Mouse (Mus musculus): Measurements from ENCODE around the gene Arhgef28.
A peak's percentile ranks its signal among the peaks of the same experiment; 100 is the strongest.
"Not testable (repeated sequence)": the region's sequence is repeated elsewhere in the genome, so short reads cannot be mapped to it uniquely, and the experiment has no call there.

Arhgef28 gene

DNA sequence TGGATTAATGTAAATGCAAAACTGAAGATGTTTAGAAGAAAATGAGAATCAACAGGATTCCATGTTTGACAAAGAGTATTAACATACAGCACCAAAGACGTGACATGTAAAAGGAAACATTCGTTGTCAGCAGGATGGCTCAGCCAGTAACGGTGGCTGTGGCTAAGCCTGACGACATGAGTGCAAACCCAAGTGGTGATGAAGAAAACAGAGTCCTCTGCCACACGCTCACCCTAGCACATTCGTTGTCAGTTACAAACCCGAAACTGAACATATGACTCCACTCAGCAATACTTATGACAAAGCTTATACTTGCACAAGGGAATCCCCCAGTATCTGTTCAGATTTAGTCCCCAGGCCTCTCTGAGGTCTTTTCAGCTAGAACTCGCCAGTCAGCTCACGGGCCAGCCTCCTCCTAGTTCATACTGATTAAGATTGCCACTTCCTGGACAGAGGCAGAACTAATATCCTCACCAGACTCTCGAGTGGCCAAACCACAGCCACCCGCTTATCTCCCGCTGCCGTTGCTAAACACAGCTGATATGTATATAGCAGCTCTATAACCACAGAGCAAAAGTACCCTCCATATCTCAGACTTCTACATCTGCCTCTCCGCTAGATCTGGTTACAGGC lies 82.0 kb downstream of the Arhgef28 start:
- no peak for DNase-seq (ENCODE audit: low spot score)

DNA sequence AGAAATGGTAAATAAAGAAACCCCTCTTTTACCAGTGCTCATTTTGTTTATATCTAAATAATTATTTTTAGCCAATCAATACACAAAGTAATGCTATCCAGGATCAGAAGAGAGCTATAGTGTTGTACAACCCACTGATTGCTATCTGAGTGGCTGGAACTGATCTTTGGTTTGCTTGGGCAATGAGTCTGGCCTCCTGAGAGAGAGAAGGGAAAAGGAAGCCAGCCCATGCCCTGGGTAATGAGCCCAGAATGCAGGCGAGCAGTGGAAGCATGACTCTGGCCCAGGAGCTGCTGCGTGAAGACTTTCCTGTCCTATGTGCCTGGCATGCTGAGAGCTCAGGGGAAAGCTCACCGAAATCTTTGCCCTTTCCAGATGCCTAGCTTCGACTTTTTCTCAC lies 83.5 kb downstream of the Arhgef28 start:
- DNase-seq (ENCODE audit: low spot score), result no peak

DNA sequence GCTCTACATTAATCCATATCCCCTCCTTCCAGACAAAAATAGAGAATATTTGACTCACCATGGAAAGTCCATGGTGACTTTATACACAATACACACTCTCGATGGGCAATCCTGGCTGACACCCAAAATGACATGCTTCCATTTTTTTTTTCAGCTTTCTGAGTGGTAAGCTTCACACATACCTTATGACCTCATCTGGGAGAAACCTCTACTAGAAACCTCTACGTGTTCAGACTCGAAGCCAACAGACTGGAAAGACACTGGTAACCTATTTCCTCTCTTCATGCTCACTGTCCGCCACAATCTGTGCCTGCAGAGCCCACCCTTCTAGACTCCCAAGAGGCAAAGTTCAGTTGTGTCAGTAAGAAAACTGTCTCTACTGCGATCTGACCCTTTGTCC lies 84.2 kb downstream of the Arhgef28 start:
- no peak for DNase-seq (ENCODE audit: low spot score)

DNA sequence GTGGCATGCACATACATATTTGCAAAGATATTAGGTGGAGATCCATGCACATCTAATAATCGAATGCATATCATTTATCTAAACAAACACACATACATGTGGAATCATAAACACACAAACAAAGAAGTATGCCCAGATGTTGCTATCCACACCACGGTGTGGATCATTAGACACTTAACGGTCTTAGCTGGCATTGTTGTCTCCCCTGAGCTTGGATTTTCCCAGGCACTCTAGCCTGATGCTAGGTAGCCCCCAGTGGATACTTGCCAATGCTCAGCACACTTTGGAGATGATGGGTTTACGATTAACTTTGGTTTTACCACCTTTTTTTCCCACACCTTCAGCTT lies 85.1 kb downstream of the Arhgef28 start:
- DNase-seq (ENCODE audit: low spot score), result no peak

DNA sequence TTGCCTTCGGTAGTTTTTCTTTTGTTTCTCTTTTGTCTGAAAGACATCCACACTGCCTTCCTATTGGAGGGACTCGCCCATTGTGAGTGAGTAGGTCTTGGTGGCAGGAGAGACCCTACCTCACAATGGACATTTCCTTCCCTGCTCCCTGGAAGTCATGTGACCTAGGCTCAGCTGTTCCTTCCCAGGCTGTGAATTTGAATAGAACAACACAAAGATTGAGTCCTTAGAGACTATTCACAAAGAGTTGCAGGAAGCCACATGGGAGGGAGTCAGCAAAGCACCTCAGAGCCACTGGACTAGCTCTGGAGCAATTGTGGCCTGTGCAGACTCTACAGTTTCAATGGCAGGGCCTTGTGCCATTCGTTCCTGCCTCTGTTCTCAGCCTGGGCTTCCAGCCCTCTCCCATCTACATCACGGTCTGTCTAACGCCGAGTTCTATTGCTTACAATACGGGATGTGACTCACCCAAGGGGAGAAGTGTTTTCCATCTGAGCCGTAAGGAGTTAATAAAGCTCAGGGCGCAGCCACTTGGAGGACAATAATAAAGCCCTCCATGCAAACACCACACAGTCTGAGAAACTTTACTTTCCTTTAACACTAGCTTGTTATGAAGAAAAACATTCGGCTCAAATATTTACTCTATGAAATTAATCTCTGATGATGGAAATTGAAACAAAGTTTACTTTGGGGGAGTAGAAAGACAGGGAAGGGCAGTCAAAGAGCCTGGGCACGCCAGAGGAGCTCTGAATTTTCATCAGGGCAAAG lies 85.7 kb downstream of the Arhgef28 start:
- no peak for DNase-seq (ENCODE audit: low spot score)

DNA sequence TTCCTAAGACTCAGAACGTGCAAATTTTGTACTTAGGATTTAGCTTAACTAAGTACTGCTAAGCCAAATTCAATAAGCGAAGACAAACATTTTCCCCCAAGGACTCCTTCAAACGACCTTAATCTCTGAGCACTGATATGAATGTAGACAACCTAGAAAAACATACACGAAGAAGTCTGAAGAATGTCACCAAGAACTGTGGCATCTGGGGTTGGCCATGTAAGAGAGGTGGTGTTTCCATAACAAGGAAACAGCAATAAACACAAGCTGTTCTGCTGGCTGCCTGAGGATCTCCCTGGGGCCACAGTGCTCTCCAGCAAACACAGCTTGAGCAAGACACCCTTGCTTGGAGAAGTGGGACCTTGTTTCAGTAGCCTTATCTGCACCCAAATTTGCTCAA lies 87.9 kb downstream of the Arhgef28 start:
- DNase-seq (ENCODE audit: low spot score), result no peak

DNA sequence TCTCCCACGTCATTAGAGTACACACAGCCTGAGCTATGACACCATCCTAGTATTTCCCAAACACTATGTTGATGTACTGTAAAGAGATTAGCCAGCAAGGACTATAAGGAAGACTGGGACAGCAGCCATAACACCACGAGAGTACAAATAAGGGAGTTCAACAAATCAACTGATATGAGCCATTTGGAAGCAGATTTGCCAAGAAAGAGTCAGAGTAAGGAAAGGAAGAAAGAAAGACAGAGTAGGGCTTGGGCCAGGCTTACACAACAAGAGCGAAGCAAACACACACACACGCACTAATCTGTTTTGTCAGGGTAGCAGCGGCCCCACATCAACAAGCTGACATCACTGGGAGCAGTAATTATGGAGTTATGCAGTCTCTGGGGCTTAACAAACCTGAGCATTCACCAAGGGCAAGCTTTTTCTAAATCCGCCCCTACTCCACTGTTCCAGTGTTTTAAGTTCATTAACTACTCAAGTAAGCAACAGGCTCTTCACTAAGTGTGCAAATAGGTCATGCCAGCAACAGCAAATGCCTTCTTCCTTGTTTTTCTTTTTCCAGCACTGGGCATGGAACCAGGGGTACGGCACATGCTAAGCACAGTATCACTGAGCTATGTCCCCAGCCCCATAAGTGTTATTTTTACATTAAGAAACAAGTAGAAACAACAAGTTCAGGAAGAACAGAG lies 88.5 kb downstream of the Arhgef28 start:
- no peak for DNase-seq (ENCODE audit: low spot score)

DNA sequence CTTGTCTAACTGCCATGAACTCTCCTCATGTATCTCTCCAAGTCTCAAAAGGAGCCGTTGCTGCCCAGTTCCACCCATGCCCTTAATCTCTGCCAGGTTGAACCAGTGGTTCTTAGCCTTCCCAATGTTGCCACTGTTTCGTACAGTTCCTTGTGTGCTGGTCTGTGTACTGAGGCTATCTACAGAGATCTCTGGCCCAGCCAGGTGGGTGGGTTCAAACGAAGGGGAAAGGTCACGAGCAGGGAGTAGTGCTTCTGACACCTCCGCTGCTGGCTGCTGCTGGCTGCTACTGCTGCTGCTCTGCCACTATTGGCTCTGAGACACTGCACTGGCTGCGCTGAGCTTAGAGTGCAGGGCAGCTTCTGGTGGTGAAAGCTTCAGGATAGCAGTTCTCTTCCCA lies 90.6 kb downstream of the Arhgef28 start:
- DNase-seq (ENCODE audit: low spot score), result peak; percentile 57

DNA sequence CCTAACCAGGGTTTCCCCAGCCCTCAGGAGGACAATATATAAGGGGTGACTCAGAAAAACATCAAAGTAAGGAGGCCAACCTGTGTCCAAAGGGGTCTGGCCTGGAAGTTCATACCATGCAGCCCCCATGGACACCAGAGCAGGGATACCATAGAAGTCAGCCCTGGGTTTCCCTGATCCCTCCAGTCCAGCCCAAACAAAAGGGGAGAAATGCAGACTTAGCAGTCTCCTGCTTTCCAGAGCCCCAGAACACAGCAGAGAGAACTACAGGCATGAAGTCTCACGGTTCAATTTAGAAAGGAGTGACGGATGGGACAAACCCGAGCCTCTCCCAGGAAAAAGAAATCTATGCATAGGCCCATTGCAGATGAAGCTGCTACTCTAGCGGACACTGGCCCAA lies 91.2 kb downstream of the Arhgef28 start:
- DNase-seq (ENCODE audit: low spot score), result no peak

DNA sequence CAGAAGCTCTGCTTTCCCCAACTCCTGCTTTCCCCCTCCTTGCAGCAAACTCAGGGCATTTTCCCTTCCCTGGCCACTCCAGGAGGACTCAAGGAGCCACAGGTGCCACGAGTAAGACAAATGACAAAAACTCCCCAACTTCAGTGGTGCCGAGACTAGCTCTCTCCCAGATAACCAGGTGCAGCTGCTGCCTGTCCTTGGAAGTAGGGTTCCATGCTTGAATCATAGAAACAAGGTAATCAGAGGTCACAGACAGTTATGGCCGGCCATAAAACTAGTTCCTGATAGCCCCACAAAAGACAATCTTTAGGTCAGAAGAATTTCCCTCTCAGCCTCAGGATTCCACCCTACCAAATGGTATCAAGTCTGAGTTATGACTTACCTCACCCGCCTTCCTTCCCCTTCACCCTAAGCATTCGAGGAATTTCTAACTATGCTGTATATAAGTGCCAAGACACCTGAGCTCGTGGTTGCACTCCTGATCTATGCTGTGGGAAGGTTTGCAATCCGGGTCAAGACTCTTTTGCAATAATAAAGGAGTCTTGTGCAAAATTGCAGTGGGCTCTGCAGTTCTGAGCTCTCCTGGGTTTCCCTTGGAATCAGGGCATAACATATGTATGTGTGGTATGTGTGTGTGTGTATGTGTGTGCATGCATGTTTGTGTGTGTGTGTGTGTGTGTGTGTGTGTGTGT lies 93.3 kb downstream of the Arhgef28 start:
- no peak for DNase-seq (ENCODE audit: low spot score)

DNA sequence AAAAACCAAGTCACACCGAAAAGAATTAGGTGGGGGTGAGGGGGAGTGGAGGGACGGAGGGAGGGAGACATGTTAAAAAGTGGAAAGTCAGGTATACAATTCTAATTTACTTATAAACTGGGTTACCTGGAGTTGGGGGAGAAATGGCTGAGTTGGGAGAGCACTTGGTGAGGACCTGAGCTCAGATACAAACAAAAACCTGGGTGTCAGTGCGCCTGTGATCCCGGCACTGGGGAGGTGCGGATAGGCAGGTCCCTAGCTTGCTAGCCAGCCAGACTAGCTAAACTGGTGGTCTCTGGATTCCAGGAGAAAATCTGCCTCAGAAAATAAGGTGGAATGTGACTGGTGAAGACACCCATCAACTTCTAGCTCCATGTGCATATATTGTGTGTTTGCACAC lies 94.7 kb downstream of the Arhgef28 start:
- no peak for DNase-seq (ENCODE audit: low spot score)

DNA sequence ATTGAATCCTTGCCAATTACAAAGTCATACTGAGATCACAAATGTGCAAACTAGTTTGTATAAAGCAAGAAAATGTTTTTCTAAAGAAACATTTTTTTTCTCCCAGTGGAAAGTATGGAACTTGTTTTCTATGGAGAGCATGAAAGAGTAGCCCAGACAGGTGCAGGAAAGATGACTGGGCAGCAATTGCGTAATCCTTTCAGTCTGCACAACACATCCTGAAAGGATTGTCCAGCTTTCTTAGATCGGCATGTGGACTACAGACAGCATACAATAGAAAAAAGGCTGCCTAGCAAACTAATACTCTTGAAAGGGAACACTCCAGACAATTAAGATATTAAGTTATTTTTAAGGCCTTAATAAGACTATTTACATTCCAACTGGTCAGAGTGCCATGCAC lies 95.2 kb downstream of the Arhgef28 start:
- DNase-seq (ENCODE audit: low spot score), result no peak

DNA sequence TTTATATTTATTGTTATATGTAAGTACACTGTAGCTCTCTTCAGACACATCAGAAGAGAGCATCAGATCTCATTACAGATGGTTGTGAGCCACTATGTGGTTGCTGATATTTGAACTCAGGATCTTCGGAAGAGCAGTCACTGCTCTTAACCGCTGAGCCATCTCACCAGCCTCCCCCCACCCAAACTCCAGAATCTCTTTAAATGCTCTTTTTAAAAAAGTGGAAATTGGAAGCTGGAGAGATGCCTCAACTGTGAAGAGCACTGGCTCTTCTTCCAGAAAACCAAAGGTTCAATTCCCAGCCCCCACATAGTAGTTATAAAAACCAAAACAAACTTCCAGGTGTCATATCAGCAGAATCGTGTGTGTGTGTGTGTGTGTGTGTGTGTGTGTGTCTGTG lies 97.8 kb downstream of the Arhgef28 start:
- DNase-seq (ENCODE audit: low spot score), result not testable (repeated sequence)

DNA sequence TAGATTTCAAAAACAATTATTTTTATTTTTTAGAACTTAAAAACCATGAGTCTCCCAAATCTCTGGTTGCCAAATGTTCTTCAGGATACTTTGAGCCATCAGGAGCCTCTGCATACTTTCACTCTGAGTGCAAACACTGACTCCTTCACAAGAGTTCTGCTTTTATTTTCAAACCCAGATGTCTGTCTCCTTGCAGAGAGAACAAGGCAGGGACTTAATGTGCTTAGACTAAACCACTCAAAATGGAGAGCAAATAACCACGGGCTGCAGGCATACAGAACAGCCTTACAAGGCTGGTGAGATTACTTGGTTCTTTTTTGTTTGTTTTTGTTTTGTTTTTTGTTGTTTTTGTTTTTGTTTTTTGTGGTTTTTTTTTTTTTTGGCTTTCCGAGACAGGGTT lies 98.6 kb downstream of the Arhgef28 start:
- DNase-seq (ENCODE audit: low spot score), result no peak

DNA sequence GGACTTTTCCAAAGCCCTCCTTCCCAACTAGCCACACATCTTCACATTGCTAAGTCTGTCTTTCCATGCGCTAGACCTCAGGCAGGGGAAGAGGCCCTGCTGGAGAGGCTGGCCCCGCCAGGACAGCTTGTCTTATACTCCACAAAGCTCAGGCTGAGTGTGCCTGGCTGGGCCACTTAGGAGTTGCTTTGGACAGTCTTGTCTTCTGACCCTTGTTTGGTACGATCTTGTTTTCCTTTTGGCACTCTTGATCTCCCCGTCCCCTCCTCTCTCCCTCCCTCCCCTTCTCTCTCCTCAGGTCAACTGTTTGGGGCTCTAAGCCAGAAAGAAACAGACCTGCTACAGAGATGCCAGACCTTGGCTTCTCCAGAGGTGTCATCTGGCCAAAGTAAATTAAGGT lies 110.3 kb downstream of the Arhgef28 start:
- DNase-seq (ENCODE audit: low spot score), result no peak

DNA sequence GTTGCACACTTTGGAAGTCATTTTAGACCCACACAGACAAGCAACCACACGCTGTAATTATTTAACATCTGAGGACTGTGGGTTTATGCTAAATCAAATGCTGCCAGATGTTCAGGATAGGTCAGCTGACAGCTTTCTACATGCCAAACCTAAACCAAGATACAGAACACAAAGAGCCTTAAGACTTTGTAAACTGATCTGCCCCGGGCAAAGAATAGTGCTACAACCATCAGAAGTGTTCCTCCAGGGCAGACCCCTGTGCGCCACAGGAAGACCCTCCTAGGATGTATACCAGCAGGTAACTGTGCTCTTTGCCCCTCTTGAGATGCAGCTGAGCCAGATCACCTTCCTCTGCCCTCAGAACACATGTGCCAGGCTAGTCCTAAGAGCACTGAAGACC lies 111.9 kb downstream of the Arhgef28 start:
- DNase-seq (ENCODE audit: low spot score), result no peak

DNA sequence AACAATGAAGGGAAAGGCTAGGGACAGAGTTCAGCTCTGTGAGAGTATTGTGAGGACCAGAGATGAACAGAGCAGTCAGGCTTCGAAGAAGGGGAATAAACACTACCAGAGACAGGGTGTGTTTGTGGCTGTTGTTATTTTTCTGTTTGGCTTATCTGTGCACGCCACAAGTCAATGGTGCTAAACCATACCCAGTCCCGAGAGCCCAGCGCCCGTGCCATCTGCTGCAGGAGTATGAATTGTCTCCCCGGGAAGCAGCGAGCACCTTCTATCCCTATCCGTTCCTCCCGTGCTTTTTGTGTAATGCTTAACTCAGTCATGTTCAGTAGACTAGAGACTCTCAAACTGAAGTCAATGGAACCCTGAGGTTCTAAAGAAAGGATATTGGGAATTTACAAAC lies 112.8 kb downstream of the Arhgef28 start:
- DNase-seq (ENCODE audit: low spot score), result no peak

DNA sequence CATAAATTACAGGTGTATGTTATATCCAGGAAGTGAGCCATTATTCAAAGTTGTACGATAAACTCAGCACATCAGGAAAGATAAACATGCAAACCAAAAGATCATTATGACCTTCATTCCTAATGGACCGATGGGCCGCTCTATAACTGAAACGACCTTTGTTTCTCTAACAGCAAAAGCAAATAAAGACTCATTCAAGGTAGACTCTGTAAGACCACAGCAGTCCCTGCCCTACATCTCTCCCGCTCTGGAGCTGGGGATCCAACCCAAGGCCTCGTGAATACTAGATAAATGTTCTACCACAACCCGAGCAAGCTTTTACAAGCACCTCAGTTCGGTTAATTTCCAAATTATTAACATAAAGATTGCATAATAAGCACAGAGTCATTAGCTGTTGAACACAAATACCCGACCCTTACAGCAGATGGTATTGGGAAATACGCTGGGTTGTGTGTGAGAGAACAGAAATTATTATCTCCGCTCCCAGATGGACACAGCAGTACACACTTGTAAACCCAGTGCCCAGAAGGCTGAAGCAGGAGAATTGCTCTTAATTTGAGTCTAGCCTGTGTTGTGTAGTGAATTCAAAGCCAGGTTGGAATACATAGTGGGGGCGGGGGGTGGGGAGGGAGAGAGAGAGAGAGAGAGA lies 113.8 kb downstream of the Arhgef28 start:
- DNase-seq (ENCODE audit: low spot score), result no peak

DNA sequence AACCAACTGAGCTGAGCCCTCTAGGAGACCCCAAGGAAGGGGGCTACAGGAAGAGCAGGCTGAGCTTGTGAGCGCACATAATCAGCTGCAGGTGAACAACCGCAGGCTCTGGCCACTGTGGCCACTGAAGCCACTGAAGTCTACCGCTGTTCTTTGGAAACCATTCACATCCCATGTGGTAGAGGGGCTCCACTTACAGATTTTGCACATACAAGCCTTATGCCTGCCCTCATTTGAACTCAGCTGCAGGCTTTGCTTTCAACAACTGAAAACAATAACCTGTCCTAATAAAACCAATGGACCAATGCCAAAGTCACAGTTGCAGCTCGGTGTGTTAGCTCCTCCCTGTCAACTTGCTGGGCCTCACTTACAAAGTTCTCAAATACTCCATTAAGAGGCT lies 126.6 kb downstream of the Arhgef28 start:
- DNase-seq (ENCODE audit: low spot score), result no peak

DNA sequence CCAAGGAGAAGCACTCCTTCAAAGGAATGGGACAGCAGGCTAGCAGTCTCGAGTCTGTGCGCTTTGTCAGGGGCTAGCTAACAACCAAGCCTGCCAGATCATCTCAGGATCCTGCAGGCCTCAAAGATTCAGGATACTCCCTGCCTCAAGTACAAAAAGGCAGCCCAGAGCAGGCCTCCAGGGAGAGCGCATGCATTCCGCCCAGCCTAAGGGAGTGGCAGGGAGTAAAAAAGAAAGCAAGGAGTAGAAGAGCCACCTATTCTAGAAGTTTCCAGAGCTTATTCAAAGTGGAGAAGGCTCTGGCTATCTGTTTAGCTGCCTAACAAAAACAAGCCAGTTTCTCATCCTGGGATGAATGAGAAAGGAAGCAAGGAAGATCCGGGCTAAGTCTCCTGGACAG lies 128.0 kb downstream of the Arhgef28 start:
- DNase-seq (ENCODE audit: low spot score), result no peak

DNA sequence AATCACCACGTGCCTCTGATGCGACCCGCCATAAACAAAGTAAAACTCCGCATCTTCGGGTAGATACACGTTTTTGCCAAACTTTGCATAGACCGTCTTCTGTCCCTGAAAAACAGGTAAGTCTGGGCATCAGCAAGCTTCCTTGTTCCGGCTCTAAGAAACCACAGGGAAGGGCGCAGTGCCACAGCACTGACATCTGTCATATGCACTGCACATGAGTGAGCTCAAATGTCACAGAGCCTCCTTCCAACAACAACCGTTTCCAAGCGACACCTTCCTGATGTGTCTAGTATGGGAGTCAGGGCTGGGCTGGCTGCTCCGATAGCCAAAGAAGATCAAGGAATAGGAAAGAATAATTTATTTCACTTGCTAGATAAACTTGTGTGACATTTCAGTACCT lies 129.0 kb downstream of the Arhgef28 start:
- DNase-seq (ENCODE audit: low spot score), result peak; percentile 32

DNA sequence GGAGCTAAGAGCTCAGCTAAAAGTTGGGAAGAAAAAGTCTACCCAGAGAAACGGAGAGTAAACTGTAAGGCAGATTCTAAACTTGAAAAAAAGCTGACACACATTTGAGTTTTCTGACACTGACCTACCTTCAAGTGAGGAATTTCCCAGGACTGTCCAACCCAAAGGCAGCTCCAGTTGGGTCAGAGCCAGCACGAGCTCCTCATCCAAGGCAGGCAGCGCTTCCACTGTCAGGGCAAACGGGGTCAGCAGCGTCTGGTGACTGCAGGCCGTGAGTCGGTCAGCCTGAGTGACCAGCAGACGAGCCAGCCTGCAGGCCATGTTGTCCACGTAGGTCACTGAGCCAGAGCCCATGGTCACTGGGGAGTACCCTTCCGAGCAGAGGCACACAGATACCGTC lies 131.4 kb downstream of the Arhgef28 start:
- DNase-seq (ENCODE audit: low spot score), result peak; percentile 11

All from urinary bladder, postnatal 14 days (tissue).